Comparison of ENCODE assay signal across 28 mouse cellular contexts in genomic region chr19:25078130-25078529, GRCm38 (mm10).
A peak's percentile ranks its signal among the peaks of the same experiment; 100 is the strongest.
DNase-seq lines count a peak whose midpoint lies in the region; ATAC-seq and TF ChIP-seq lines count a peak whose summit lies in the region.
"Had no signal": no experiment of that assay in that cellular context is flagged by ENCODE, and none has a peak within 500 bp of the region (broad histone marks: within the 10 kb centered on the region; RNA-seq: fewer than 3 reads in every experiment).

No protein-coding gene starts in this region.

- H3K9ac ChIP-seq in limb, embryonic 14.5 days (ENCODE audit: low read depth, low read length, severe bottlenecking): no peak overlapping the region
- H3K9ac ChIP-seq in limb, embryonic 15.5 days: no peak overlapping the region
- no peak overlapping the region for H3K9ac ChIP-seq in hindbrain, embryonic 12.5 days
- H3K9ac ChIP-seq: embryonic facial prominence, embryonic 13.5 days; limb, embryonic 13.5 days; liver, embryonic 13.5 days; neural tube, embryonic 12.5 days had no signal

- no peaks in the 10 kb centered on the region for H3K9me3 ChIP-seq in limb, embryonic 14.5 days (ENCODE audit: control insufficient read depth, low read length)
- no peaks in the 10 kb centered on the region for H3K9me3 ChIP-seq in limb, embryonic 10.5 days (replicated peaks)
- no peaks in the 10 kb centered on the region for H3K9me3 ChIP-seq in limb, embryonic 15.5 days
- H3K9me3 ChIP-seq in hindbrain, embryonic 12.5 days (replicated peaks): no peaks in the 10 kb centered on the region
- H3K9me3 ChIP-seq: embryonic facial prominence, embryonic 13.5 days; forebrain, embryonic 10.5 days; hindbrain, embryonic 10.5 days; limb, embryonic 13.5 days; liver, embryonic 13.5 days; neural tube, embryonic 12.5 days had no signal

- H3K4me2 ChIP-seq in limb, embryonic 14.5 days (replicated peaks; ENCODE audit: low read depth, low read length, severe bottlenecking): no peak overlapping the region
- H3K4me2 ChIP-seq in limb, embryonic 15.5 days: no peak overlapping the region
- H3K4me2 ChIP-seq in hindbrain, embryonic 12.5 days (replicated peaks): no peak overlapping the region
- H3K4me2 ChIP-seq: embryonic facial prominence, embryonic 13.5 days; limb, embryonic 13.5 days; liver, embryonic 13.5 days; midbrain, embryonic 11.5 days; neural tube, embryonic 12.5 days had no signal

- H3K27ac ChIP-seq in limb, embryonic 14.5 days (replicated peaks; ENCODE audit: low read depth, low read length): peak overlapping the region; percentile 72
- H3K27ac ChIP-seq in limb, embryonic 10.5 days: no peak overlapping the region
- peak overlapping the region; percentile 62 for H3K27ac ChIP-seq in limb, embryonic 15.5 days
- no peak overlapping the region for H3K27ac ChIP-seq in hindbrain, embryonic 12.5 days
- H3K27ac ChIP-seq: embryonic facial prominence, embryonic 13.5 days; forebrain, embryonic 10.5 days; hindbrain, embryonic 10.5 days; hindbrain, postnatal 0 days; left cerebral cortex, adult 2 months; limb, embryonic 13.5 days; liver, embryonic 13.5 days; neural tube, embryonic 12.5 days had no signal

- H3K36me3 ChIP-seq in limb, embryonic 14.5 days (ENCODE audit: control insufficient read depth, insufficient read depth, low read length): no peaks in the 10 kb centered on the region
- no peaks in the 10 kb centered on the region for H3K36me3 ChIP-seq in limb, embryonic 10.5 days
- no peaks in the 10 kb centered on the region for H3K36me3 ChIP-seq in limb, embryonic 15.5 days
- no peaks in the 10 kb centered on the region for H3K36me3 ChIP-seq in hindbrain, embryonic 12.5 days
- H3K36me3 ChIP-seq: embryonic facial prominence, embryonic 13.5 days; forebrain, embryonic 10.5 days; hindbrain, embryonic 10.5 days; limb, embryonic 13.5 days; neural tube, embryonic 12.5 days had no signal

- H3K4me3 ChIP-seq in limb, embryonic 14.5 days (replicated peaks; ENCODE audit: low read length): no peak overlapping the region
- H3K4me3 ChIP-seq in limb, embryonic 10.5 days: no peak overlapping the region
- no peak overlapping the region for H3K4me3 ChIP-seq in limb, embryonic 15.5 days
- no peak overlapping the region for H3K4me3 ChIP-seq in hindbrain, embryonic 12.5 days
- H3K4me3 ChIP-seq: embryonic facial prominence, embryonic 13.5 days; forebrain, embryonic 10.5 days; hindbrain, embryonic 10.5 days; left cerebral cortex, adult 2 months; limb, embryonic 13.5 days; liver, embryonic 13.5 days; neural tube, embryonic 12.5 days had no signal

- no peak for TF ChIP-seq POLR2A in limb, embryonic 14.5 days (IDR thresholded peaks at IDR 0.05; ENCODE audit: borderline replicate concordance, extremely low read depth, insufficient read depth, insufficient read length)

- no peak for DNase-seq in limb, embryonic 14.5 days (ENCODE audit: low spot score)
- DNase-seq in limb, embryonic 10.5 days (ENCODE audit: low spot score): no peak
- DNase-seq in A20 (ENCODE audit: low read depth, low spot score): peak; percentile 89
- DNase-seq in layer of hippocampus, postnatal 14 days (ENCODE audit: low spot score in 2 of 2): no peak
- DNase-seq: adrenal gland, postnatal 25 days; cerebellum, adult 18-20 months; heart, postnatal 14 days; kidney, adult 9 months; kidney, postnatal 14 days; layer of hippocampus, adult 9-11 months; liver, embryonic 13.5 days; thymus, adult 2 months; thymus, postnatal 36 days had no signal

- H3K4me1 ChIP-seq in limb, embryonic 14.5 days (ENCODE audit: control insufficient read depth, insufficient read depth, low read length): no peaks in the 10 kb centered on the region
- no peaks in the 10 kb centered on the region for H3K4me1 ChIP-seq in limb, embryonic 10.5 days
- H3K4me1 ChIP-seq in limb, embryonic 15.5 days: no peaks in the 10 kb centered on the region
- H3K4me1 ChIP-seq in hindbrain, embryonic 12.5 days: no peaks in the 10 kb centered on the region
- H3K4me1 ChIP-seq: embryonic facial prominence, embryonic 13.5 days; hindbrain, embryonic 10.5 days; liver, embryonic 13.5 days; neural tube, embryonic 12.5 days had no signal

- 73% methylated on average over 8 of the region's 8 CpGs for WGBS in limb, embryonic 14.5 days
- 78% methylated on average over 8 of the region's 8 CpGs for WGBS in limb, embryonic 10.5 days
- 63% methylated on average over 8 of the region's 8 CpGs for WGBS in limb, embryonic 15.5 days
- 84% methylated on average over 8 of the region's 8 CpGs for WGBS in hindbrain, embryonic 12.5 days

- H3K27me3 ChIP-seq in limb, embryonic 14.5 days (ENCODE audit: control insufficient read depth, insufficient read depth, low read length): no peaks in the 10 kb centered on the region
- H3K27me3 ChIP-seq in limb, embryonic 10.5 days (ENCODE audit: low read depth, poor library complexity, severe bottlenecking): no peaks in the 10 kb centered on the region
- no peaks in the 10 kb centered on the region for H3K27me3 ChIP-seq in limb, embryonic 15.5 days
- H3K27me3 ChIP-seq in hindbrain, embryonic 12.5 days: 0 out of 2 replicates have a peak, but pooled peaks cover 4% of the 10 kb centered on the region
- H3K27me3 ChIP-seq: embryonic facial prominence, embryonic 13.5 days; limb, embryonic 13.5 days; liver, embryonic 13.5 days; neural tube, embryonic 12.5 days; Patski had no signal

- no peak for ATAC-seq in limb, embryonic 14.5 days (ENCODE audit: low FRiP score, low read depth)
- peak; percentile 73 for ATAC-seq in CD4-positive, CD25-positive, alpha-beta regulatory T cell, adult 4 months
- no peak for ATAC-seq in limb, embryonic 15.5 days (ENCODE audit: insufficient number of reproducible peaks, low FRiP score, low TSS enrichment, low read depth)
- ATAC-seq in hindbrain, embryonic 12.5 days (ENCODE audit: low FRiP score): no peak
- ATAC-seq: forebrain, embryonic 16.5 days; hindbrain, postnatal 0 days; intestine, postnatal 0 days; midbrain, embryonic 16.5 days; Patski had no signal

Comparison
In these comparisons a context has a peak if more than half of its experiments do, and no peak if none do; other contexts are left out.
1. H3K27ac ChIP-seq: peak in limb, embryonic 14.5 days (single experiment) and limb, embryonic 15.5 days (single experiment); none in limb, embryonic 10.5 days (single experiment) and hindbrain, embryonic 12.5 days (single experiment).